Mouse (Mus musculus) heart, embryonic 12.5 days (tissue): ENCODE data around the gene Fam219a. TPM values are rescaled to one million over a fixed set of nuclear protein-coding genes. Genes with fewer than 3 reads are reported as not detected.

Source experiments
- ATAC-seq: fragments of 200-750 bp; cut with Nextera tagmentation; 2 replicates; pipeline ENCODE4 v1.8.0; 2017; ENCODE audit warnings: moderate TSS enrichment, moderate library complexity; ENCODE audit not compliant: insufficient number of reproducible peaks, low FRiP score
- H3K27ac ChIP-seq: fragments of 300-500 bp; sonication (generic); 2 replicates; pipeline ENCODE4 v1.5.1; 2016; ENCODE audit warnings: mild to moderate bottlenecking, moderate library complexity; ENCODE audit not compliant: poor library complexity, severe bottlenecking
- H3K27me3 ChIP-seq: fragments of 300-500 bp; sonication (generic); replicated peaks from 2 replicates; pipeline ENCODE4 v1.6.1; 2016; ENCODE audit warnings: mild to moderate bottlenecking, moderate library complexity
- H3K36me3 ChIP-seq: fragments of 300-500 bp; sonication (generic); 2 replicates; pipeline ENCODE4 v1.6.1; 2016; ENCODE audit warnings: mild to moderate bottlenecking, moderate library complexity
- H3K4me1 ChIP-seq: fragments of 300-500 bp; sonication (generic); replicated peaks from 2 replicates; pipeline ENCODE4 v1.6.1; 2016; ENCODE audit warnings: mild to moderate bottlenecking
- H3K4me2 ChIP-seq: fragments of 300-500 bp; sonication (generic); 2 replicates; pipeline ENCODE4 v1.6.1; 2016; ENCODE audit warnings: mild to moderate bottlenecking, moderate library complexity
- H3K4me3 ChIP-seq: fragments of 300-500 bp; sonication (generic); 2 replicates; pipeline ENCODE4 v1.5.1; 2016; ENCODE audit warnings: mild to moderate bottlenecking
- H3K9ac ChIP-seq: fragments of 300-500 bp; sonication (generic); 2 replicates; pipeline ENCODE4 v1.6.1; 2016; ENCODE audit warnings: mild to moderate bottlenecking, moderate library complexity
- H3K9me3 ChIP-seq: fragments of 300-500 bp; sonication (generic); replicated peaks from 2 replicates; pipeline ENCODE4 v1.6.1; 2016; ENCODE audit warnings: mild to moderate bottlenecking, moderate library complexity
- WGBS: fragments of 180-500 bp; shearing (Covaris S2); methylation state at CpG from one replicate; pipeline ENCODE4 v1.1.7; 2016; 5-methylcytosine and 5-hydroxymethylcytosine counted together
- polyA plus RNA-seq: library from polyadenylated mRNA; unstranded; fragments of >200 nt; fragmentation: Nextera tagmentation; extraction: Ambion mirVana; gene quantifications from 2 replicates; pipeline ENCODE4 v1.2.1, GENCODE M21; 2016

The Fam219a gene
- polyA plus RNA-seq, 1 experiment from 2014 or later, result 2.6 TPM

DNA sequence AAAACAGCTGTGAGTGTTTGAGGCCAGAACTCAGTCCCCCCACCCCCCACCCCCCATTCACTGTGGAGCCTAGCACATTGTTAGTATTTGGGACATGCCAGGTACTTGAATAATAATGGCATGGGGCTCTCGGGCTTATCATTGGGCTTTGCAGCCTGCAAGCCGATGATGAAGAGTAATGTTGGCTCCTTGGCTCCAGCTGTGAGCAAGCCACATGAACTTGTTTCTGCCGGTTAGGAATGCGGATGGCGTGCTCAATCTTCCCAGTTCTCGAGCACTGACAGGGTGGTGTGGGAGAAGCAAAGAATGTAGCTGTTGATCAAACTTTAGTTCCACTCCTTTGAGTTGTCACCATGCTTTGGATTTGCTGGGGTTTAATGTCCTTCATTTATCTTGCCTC lies 6.6 kb upstream of the Fam219a start:
- peak overlapping the region; percentile 3; the same call in 1 of the 2 replicates for H3K4me2 ChIP-seq

DNA sequence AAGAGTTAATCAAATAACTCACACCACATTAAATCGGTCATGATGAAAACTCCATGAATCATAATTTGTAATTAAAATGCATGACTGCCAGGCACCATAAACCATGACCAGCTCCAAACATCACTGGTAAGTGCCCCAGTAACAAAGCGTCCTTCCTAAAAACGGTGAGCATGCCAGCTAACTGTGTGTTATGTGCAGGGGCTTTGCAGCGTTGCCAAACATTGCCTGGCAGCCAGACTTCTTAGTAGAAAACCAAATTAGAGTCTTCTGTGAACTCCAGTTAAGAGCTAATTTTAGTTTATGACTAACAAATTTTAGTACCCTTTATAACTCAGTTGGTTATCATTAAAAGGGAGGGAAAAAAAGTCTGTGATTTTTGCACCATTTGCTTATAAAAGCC lies 4.2 kb upstream of the Fam219a start:
- Histone ChIP-seq H3K4me2 (no peak overlapping the region), H3K36me3 (no peaks in the 10 kb centered on the region), H3K9me3 (no peaks in the 10 kb centered on the region), H3K27ac (no peak overlapping the region), H3K9ac (no peak overlapping the region), H3K4me1 (peaks cover 10% of the 10 kb centered on the region), H3K27me3 (peaks cover 8% of the 10 kb centered on the region; the same call in 1 of the 2 replicates), H3K4me3 (no peak overlapping the region)
- ATAC-seq, result no peak
- 61% methylated on average over 4 of the region's 4 CpGs for WGBS

More for the DNA sequence above, 6.6 kb upstream of the Fam219a start:
- H3K36me3 ChIP-seq, result no peaks in the 10 kb centered on the region
- H3K27ac ChIP-seq, result peak overlapping the region; percentile 38; the same call in 1 of the 2 replicates
- ATAC-seq, result no peak
- no peak overlapping the region for H3K9ac ChIP-seq
- WGBS, result 29% methylated on average over 6 of the region's 6 CpGs
- peaks cover 8% of the 10 kb centered on the region; the same call in 1 of the 2 replicates for H3K27me3 ChIP-seq
- no peaks in the 10 kb centered on the region for H3K9me3 ChIP-seq
- no peak overlapping the region for H3K4me3 ChIP-seq
- peaks cover 6% of the 10 kb centered on the region for H3K4me1 ChIP-seq

DNA sequence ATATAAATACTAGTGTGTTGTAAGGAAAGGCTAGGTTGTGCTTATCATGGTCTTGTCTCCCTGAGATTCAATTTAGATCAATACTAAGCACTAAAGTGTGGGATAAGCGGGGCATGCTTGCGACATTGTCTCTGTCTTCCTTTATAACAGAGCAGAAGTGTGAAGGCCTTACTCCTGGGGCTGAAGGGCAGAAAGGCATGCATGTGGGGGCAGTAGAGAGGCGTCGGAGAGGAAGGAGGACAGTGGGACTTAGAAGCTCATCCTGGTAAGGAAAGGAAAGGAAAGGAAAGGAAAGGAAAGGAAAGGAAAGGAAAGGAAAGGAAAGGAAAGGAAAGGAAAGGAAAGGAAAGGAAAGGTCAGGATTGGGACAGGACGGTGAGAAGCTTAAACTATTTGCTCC lies 2.2 kb upstream of the Fam219a start:
- Histone ChIP-seq H3K27me3 (peaks cover 13% of the 10 kb centered on the region; the same call in 1 of the 2 replicates), H3K4me3 (no peak overlapping the region)

DNA sequence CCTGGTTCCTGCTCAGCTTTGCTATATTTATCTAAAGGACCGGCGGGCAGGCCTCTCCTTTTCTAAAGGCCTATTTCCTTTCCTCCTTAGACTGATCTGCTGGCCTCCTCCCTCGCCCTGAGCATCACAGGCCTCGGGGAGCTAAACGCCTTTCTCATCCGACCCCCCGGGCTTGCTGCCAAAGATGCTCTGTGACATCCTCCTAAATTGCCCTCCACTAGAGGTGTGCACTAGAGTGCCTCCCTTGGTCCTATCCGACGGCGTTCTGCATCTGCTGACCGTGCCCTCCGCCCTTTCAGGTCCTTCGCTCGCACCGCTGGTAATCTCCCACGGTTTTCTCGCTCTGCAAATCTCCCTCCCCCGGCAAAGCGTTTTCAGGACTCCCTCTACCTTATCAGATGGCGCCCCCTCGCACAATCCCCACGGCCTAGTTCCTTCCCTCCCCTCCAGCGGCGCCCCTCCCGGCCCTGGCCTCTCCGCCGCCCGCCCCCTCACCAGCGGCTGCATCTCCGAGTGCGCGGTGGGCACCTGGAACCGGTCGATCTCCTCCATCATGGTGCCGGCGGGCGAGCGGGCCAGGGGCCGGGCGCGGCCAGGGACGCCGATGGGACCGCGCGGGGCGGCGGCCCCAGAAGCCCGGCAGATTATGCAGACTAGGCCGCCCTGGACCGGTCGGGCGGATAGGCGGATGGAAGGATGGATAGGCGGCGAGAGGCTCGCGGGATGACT lies 492 bp downstream of the Fam219a start:
- Histone ChIP-seq H3K27ac (peak overlapping the region; percentile 41), H3K27me3 (peaks cover 13% of the 10 kb centered on the region; the same call in 1 of the 2 replicates), H3K36me3 (no peaks in the 10 kb centered on the region), H3K4me2 (peak overlapping the region; percentile 96), H3K9ac (peak overlapping the region; percentile 85), H3K4me1 (peaks cover 13% of the 10 kb centered on the region), H3K9me3 (no peaks in the 10 kb centered on the region), H3K4me3 (peak overlapping the region; percentile 73)
- ATAC-seq, result peak; percentile 15; the same call in 1 of the 2 replicates
- under 1% methylated on average over 58 of the region's 58 CpGs for WGBS

More for the DNA sequence above, 2.2 kb upstream of the Fam219a start:
- no peak overlapping the region for H3K4me2 ChIP-seq
- peaks cover 19% of the 10 kb centered on the region for H3K4me1 ChIP-seq
- no peak for ATAC-seq
- 21% methylated on average over 5 of the region's 5 CpGs for WGBS
- H3K9me3 ChIP-seq, result no peaks in the 10 kb centered on the region
- H3K27ac ChIP-seq, result no peak overlapping the region
- H3K9ac ChIP-seq, result no peak overlapping the region
- no peaks in the 10 kb centered on the region for H3K36me3 ChIP-seq

DNA sequence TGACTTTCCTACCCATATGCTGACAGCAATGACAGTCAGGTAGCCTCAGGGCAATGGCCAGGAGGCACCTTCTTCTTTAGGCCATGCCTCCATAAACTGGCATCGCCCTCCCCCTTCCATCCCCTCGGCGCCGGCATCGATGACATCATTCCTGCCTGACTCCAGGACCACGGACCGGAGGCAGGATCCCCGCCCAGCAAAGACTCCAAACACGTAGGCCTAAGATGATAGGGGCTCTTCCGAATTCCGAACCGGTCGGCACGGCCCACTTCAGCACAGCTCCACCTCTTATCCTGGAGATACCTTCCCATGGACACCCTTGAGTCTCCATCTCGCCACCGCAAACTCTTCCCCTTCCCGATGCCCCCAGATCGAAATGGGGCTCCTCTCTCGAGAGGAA lies 1.1 kb downstream of the Fam219a start:
- Histone ChIP-seq H3K27me3 (peaks cover 13% of the 10 kb centered on the region; the same call in 1 of the 2 replicates), H3K27ac (no peak overlapping the region; the same call in 1 of the 2 replicates), H3K4me1 (peaks cover 13% of the 10 kb centered on the region), H3K4me2 (peak overlapping the region; percentile 96), H3K36me3 (no peaks in the 10 kb centered on the region), H3K9ac (peak overlapping the region; percentile 85), H3K4me3 (peak overlapping the region; percentile 73), H3K9me3 (no peaks in the 10 kb centered on the region)
- WGBS, result 8% methylated on average over 19 of the region's 19 CpGs
- no peak for ATAC-seq

DNA sequence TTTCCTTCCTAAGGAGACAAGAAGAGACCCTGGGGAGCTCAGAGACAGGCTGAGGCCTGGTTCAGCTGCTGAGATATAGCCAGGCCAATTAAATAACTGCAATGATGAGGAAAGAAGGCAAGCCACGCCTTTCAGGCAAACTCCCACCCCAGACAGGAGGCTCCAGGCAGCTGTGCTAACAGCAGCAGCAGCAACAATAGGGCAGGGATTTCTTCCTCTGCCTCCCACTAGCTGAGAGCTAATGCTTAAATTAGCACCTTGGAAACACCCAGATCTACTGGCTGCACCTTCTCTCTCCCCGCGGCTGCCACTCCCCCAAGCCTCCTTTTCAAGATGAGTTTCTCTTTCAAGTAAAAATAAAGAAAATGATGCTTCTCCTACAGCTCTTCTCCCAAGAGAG lies 3.2 kb downstream of the Fam219a start:
- Histone ChIP-seq H3K27me3 (peaks cover 9% of the 10 kb centered on the region; the same call in 1 of the 2 replicates), H3K36me3 (no peaks in the 10 kb centered on the region), H3K4me1 (peaks cover 13% of the 10 kb centered on the region), H3K27ac (no peak overlapping the region), H3K9me3 (no peaks in the 10 kb centered on the region), H3K9ac (no peak overlapping the region), H3K4me2 (no peak overlapping the region), H3K4me3 (no peak overlapping the region)
- no peak for ATAC-seq
- WGBS, result 12% methylated on average over 3 of the region's 3 CpGs

DNA sequence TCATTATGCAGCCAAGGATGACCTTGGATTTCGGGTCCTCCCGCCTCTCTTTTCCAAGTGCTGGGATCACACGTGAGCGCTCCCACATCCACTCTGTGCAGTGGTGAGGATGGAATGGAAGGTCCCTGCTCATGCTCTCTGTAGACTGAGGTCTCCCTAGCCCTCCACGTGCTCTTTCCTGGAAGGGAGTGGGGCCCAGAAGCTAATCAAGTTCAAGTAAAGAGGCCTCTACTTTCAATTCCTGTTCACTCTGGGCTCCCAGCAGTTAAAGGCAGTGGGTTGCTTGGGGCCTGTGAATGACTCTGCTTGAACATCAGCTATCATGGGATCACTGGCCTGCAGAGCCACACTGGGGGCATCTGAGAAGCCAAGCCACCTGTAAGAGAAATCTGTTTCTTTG lies 6.0 kb downstream of the Fam219a start:
- Histone ChIP-seq H3K36me3 (no peaks in the 10 kb centered on the region), H3K4me2 (no peak overlapping the region), H3K9me3 (no peaks in the 10 kb centered on the region), H3K27me3 (0 out of 2 replicates have a peak, but pooled peaks cover 8% of the 10 kb centered on the region), H3K27ac (no peak overlapping the region), H3K4me1 (peaks cover 7% of the 10 kb centered on the region), H3K9ac (no peak overlapping the region), H3K4me3 (no peak overlapping the region)
- WGBS, result 78% methylated on average over 5 of the region's 5 CpGs
- ATAC-seq, result no peak

DNA sequence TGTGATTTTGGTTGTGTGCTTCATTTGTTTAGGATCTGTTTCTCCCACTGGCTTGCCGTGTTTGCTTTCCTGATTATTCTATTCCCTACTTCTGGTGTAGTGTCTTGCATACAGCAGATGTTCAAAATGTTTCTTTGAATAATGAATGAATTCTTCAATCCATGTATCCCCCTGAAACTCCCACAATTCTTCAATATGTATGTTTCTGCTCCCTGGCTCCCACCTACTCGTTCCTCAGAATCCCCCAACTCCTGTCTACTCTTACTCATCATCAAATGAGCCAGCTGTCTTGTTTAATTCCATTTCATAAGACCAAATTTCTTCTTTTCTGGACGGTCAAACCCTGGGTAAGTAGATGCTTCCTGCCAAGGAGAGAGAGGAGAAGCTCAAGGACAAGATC lies 12.2 kb downstream of the Fam219a start:
- Histone ChIP-seq H3K4me3 (no peak overlapping the region), H3K27ac (no peak overlapping the region), H3K27me3 (no peaks in the 10 kb centered on the region), H3K4me2 (no peak overlapping the region), H3K4me1 (peaks cover 21% of the 10 kb centered on the region), H3K9ac (no peak overlapping the region), H3K36me3 (no peaks in the 10 kb centered on the region), H3K9me3 (no peaks in the 10 kb centered on the region)
- no peak for ATAC-seq
- WGBS, result 63% methylated on average over 3 of the region's 3 CpGs

DNA sequence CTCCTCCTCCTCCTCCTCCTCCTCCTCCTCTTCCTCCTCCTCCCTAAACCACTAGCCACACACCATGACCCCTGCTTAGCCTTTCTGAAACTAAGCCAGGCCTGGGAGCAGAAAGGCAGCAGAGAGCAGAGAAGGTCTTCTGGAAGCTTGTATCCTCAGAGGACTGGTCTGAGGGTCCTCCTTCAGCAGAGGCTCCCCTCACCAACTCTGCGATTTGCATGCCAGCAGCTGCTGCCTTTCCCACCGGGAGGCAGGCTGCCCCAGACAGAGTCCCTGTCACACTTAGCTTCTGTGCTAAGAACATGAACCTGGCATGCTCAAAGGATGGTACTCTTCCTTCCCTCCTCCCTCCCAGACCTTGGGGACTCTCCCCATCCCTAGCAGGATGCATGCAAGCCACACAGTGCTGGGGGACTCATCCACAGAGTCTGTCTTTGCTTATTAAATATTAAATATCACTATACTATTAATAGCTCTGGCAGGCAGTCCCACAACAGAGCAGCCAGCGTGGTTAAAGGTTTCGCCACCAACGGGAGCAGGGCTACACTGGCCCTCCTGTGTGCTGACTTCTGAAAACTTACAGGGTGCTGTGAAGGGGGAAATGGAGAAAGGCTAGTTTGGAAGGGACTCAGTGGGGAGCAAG lies 12.9 kb downstream of the Fam219a start:
- ATAC-seq, result no peak
- Histone ChIP-seq H3K4me2 (no peak overlapping the region), H3K4me1 (peaks cover 21% of the 10 kb centered on the region), H3K4me3 (no peak overlapping the region), H3K9me3 (no peaks in the 10 kb centered on the region), H3K36me3 (no peaks in the 10 kb centered on the region), H3K9ac (no peak overlapping the region), H3K27ac (no peak overlapping the region), H3K27me3 (no peaks in the 10 kb centered on the region)
- WGBS, result 43% methylated on average over 5 of the region's 5 CpGs

DNA sequence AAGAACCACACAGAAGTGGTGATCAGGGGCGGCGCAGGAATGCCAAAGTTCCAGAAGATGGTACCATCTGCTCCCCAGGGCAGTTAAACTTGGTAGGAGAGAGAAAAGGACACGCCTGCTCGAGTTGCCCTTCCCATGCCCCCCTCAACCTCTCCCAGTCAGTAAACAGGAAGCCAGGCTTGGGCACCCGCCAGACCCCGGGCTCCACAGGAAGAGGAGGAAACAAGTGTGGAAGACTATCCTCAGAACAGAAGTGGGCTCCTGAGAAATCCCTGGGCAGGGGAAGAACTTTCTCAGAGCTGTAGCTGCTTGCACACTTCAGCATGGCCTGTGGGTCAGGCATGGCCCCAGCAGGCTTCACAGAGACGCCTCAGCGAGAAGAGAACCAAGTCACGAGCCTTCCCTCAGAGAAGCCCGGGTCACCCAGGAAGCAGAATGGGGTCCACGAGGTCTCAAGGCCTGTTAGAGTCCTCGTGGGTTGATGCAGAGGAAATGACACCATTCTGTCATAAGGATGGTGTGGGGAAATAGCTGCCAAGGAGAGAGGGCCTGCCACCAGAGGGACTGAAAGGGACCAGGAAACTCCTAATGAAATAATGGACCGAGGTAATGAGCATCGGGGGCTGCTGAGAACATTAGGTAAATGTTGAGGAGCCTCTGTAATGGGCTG lies 14.2 kb downstream of the Fam219a start:
- no peak for ATAC-seq
- H3K27me3 ChIP-seq, result no peaks in the 10 kb centered on the region
- peak overlapping the region; percentile 75 for H3K27ac ChIP-seq
- peaks cover 21% of the 10 kb centered on the region for H3K4me1 ChIP-seq
- H3K9ac ChIP-seq, result no peak overlapping the region
- no peak overlapping the region for H3K4me2 ChIP-seq
- 60% methylated on average over 14 of the region's 14 CpGs for WGBS
- H3K4me3 ChIP-seq, result no peak overlapping the region
- no peaks in the 10 kb centered on the region for H3K9me3 ChIP-seq
- no peaks in the 10 kb centered on the region for H3K36me3 ChIP-seq

DNA sequence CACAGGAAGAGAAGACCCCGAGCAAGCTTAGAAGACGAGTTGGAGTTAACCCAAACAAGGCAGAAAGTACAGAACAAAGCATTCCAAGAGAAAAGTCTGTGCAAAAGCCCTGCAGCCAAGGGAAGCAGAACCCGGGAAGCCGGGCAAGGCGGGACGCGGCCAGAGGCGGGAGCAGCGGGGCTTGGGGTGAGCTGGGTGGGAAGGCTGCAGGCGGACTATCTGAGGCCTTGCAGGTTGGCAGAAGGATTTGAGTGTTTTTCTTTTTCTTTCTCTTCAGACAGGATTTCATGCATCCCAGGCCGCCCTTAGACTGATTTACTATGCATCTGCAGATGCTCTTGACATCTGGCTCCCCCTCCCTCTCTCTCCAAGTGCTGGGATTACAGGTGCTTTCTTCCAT lies 16.2 kb downstream of the Fam219a start:
- WGBS, result 77% methylated on average over 11 of the region's 11 CpGs
- ATAC-seq, result no peak
- Histone ChIP-seq H3K9ac (no peak overlapping the region), H3K4me2 (no peak overlapping the region), H3K27ac (no peak overlapping the region), H3K9me3 (no peaks in the 10 kb centered on the region), H3K4me3 (no peak overlapping the region), H3K4me1 (peaks cover 21% of the 10 kb centered on the region), H3K27me3 (no peaks in the 10 kb centered on the region), H3K36me3 (no peaks in the 10 kb centered on the region)
